Mouse (Mus musculus) MN1 (cell line): ENCODE results near the gene Trip10.

Experiments
- DNase-seq: peaks from one replicate; pipeline ENCODE4 v3.0.0-alpha.2; 2016; ENCODE audit warnings: low spot score

Gene Trip10

GRCm38 (mm10) chr17:57292968-57293367 is 43.7 kb downstream of the Trip10 start:
- DNase-seq, result no peak

GRCm38 (mm10) chr17:57295935-57296334 is 46.7 kb downstream of the Trip10 start:
- no peak for DNase-seq

- no peak for DNase-seq
Observed at GRCm38 (mm10) chr17:57297040-57297439, 47.8 kb downstream of the Trip10 start.

- DNase-seq, result no peak
Observed at GRCm38 (mm10) chr17:57305593-57305992, 56.3 kb downstream of the Trip10 start.

GRCm38 (mm10) chr17:57307074-57307473 is 57.8 kb downstream of the Trip10 start:
- DNase-seq, result no peak

GRCm38 (mm10) chr17:57311801-57312200 is 62.5 kb downstream of the Trip10 start:
- no peak for DNase-seq
